ENCODE assay signal across 8 mouse cellular contexts in the genomic region with DNA sequence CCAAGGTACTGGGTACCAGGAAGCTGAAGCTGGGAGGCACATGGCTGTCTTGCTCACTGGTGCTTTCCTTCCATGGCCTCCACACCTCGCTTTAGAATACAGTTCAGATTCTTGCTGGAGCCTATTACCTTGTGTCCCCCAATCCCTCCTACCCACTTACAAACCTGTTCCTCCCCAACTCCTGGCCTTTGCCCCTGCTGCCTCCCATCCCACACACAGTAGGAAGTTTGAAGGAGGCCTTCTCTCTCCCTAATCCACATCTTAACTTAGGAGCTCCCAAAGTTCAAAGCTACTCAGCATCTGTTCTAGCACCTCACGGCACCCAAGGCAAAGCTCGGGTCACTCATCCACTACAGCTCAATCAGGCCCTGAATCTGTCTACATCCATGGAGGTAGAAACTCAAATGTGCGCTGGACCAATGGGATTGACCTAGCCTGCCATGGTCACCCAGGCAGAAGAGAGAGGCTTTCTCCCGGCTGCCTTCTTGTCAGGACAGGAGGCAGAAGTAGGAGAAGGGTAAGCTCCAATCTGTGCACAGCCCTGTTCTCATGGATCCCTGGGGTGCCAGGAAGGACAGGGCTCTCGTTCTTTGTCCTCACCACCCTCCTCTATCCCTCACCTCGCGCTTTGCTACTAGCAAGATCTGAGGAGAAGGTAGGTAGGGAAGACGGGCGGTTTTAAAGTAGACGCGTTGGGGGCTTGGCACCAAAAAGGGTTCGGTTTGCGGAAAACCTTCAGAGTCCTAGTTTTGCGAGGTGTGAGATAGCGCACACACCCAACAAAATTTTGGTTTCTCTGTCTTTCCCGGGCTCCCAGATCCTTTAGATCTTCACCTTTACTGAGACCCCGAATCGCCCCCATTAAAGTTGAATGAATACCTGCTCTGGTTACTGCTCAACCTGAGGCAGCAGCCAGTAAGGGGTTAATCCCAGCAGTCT. TPM values are rescaled to one million over a fixed set of nuclear protein-coding genes. Genes with fewer than 3 reads are reported as not detected.
A peak's percentile ranks its signal among the peaks of the same experiment; 100 is the strongest.
DNase-seq lines count a peak whose midpoint lies in the region; ATAC-seq lines count a peak whose summit lies in the region.

No protein-coding gene starts in this region.

- peak overlapping the region; percentile 66 for H3K4me3 ChIP-seq in intestine, embryonic 16.5 days (ENCODE audit: low read length)
- H3K4me3 ChIP-seq in midbrain, embryonic 15.5 days = peak overlapping the region; percentile 53

- intact Hi-C loops in left cerebral cortex, postnatal 25 days (cut with DNase I) = no loop called here

- 8% methylated on average over 19 of the region's 19 CpGs for WGBS in intestine, embryonic 16.5 days
- WGBS in midbrain, embryonic 15.5 days = 8% methylated on average over 19 of the region's 19 CpGs

- H3K9ac ChIP-seq in intestine, embryonic 16.5 days (ENCODE audit: low read depth, low read length) = peak overlapping the region; percentile 81
- peak overlapping the region; percentile 65 for H3K9ac ChIP-seq in midbrain, embryonic 15.5 days

- ATAC-seq in erythroblast, adult 5-6 weeks (replicated peaks; ENCODE audit: low FRiP score, poor library complexity, severe bottlenecking) = 0 out of 2 replicates have a peak, but pooled peaks have one; percentile 5
- ATAC-seq in intestine, embryonic 16.5 days = peak; percentile 43
- ATAC-seq in midbrain, embryonic 15.5 days (replicated peaks) = peak; percentile 63

- H3K4me1 ChIP-seq in intestine, embryonic 16.5 days (ENCODE audit: control insufficient read depth, insufficient read depth, low read length) = peaks cover 11% of the 10 kb centered on the region
- peaks cover 25% of the 10 kb centered on the region for H3K4me1 ChIP-seq in midbrain, embryonic 15.5 days

- H3K9me3 ChIP-seq in intestine, embryonic 16.5 days (ENCODE audit: control insufficient read depth, low read length) = no peaks in the 10 kb centered on the region
- no peaks in the 10 kb centered on the region for H3K9me3 ChIP-seq in midbrain, embryonic 15.5 days

- H3K27me3 ChIP-seq in intestine, embryonic 16.5 days (replicated peaks; ENCODE audit: control insufficient read depth, insufficient read depth, low read length) = no peaks in the 10 kb centered on the region
- no peaks in the 10 kb centered on the region for H3K27me3 ChIP-seq in midbrain, embryonic 15.5 days (replicated peaks)

- peak; percentile 27 for DNase-seq in kidney, adult 11 months
- DNase-seq in kidney, postnatal 25 days = no peak
- DNase-seq in NIH3T3 (ENCODE audit: low read depth) = peak; percentile 32
- DNase-seq in right cerebral cortex, postnatal 14 days = no peak
- DNase-seq in left cerebral cortex, postnatal 25 days (ENCODE audit: low spot score in 2 of 2) = no peak

- peaks cover 3% of the 10 kb centered on the region; the same call in 1 of the 2 replicates for H3K36me3 ChIP-seq in intestine, embryonic 16.5 days (ENCODE audit: control insufficient read depth, insufficient read depth, low read length)
- peaks cover 9% of the 10 kb centered on the region; the same call in 1 of the 2 replicates for H3K36me3 ChIP-seq in midbrain, embryonic 15.5 days (replicated peaks)

- peak overlapping the region; percentile 78 for H3K4me2 ChIP-seq in intestine, embryonic 16.5 days (ENCODE audit: low read depth, low read length)
- peak overlapping the region; percentile 83 for H3K4me2 ChIP-seq in midbrain, embryonic 15.5 days

- peak overlapping the region; percentile 93 for H3K27ac ChIP-seq in intestine, embryonic 16.5 days (ENCODE audit: low read length)
- H3K27ac ChIP-seq in midbrain, embryonic 15.5 days = peak overlapping the region; percentile 89

RNA-seq across cellular contexts. Expression of a gene that starts 0.6 kb away (rescaled TPM):
- 0.84 and 1.3 TPM in 2 replicates for total RNA-seq in erythroblast, adult 5-6 weeks (2015; ENCODE audit: low replicate concordance)
- 1.8 TPM in 1 of 2 replicates, not detected in the other for total RNA-seq in erythroblast, adult 5-6 weeks (2017; ENCODE audit: low replicate concordance)
- 8.6 TPM in 2 replicates for polyA plus RNA-seq in intestine, embryonic 16.5 days (2015; fragmentation: Nextera tagmentation; extraction: Ambion mirVana)
- polyA plus RNA-seq in midbrain, embryonic 15.5 days (2015; fragmentation: Nextera tagmentation; extraction: Ambion mirVana) = 9.9 and 10.5 TPM in 2 replicates
- total RNA-seq in left cerebral cortex, postnatal 25 days (2021) = 10 to 100 TPM in 1 of 2 experiments, 1 to 10 TPM in 1; 8.8 to 10.6 TPM

RNA-seq across cellular contexts. Expression of a gene that starts 10.7 kb away (rescaled TPM):
- 28.2 and 55.5 TPM in 2 replicates for total RNA-seq in erythroblast, adult 5-6 weeks (2015; ENCODE audit: low replicate concordance)
- total RNA-seq in erythroblast, adult 5-6 weeks (2017; ENCODE audit: low replicate concordance) = 4.3 and 25.0 TPM in 2 replicates
- polyA plus RNA-seq in intestine, embryonic 16.5 days (2015; fragmentation: Nextera tagmentation; extraction: Ambion mirVana) = 111 and 120 TPM in 2 replicates
- polyA plus RNA-seq in midbrain, embryonic 15.5 days (2015; fragmentation: Nextera tagmentation; extraction: Ambion mirVana) = 196 and 201 TPM in 2 replicates
- 10 to 100 TPM; 85.5 to 86.4 TPM for total RNA-seq in left cerebral cortex, postnatal 25 days (2021)

RNA-seq across cellular contexts. Expression of a gene that starts 17.0 kb away (rescaled TPM):
- total RNA-seq in erythroblast, adult 5-6 weeks (2015; ENCODE audit: low replicate concordance) = 12.3 and 15.3 TPM in 2 replicates
- total RNA-seq in erythroblast, adult 5-6 weeks (2017; ENCODE audit: low replicate concordance) = 9.2 and 21.7 TPM in 2 replicates
- polyA plus RNA-seq in intestine, embryonic 16.5 days (2015; fragmentation: Nextera tagmentation; extraction: Ambion mirVana) = 45.4 and 52.7 TPM in 2 replicates
- 102 and 109 TPM in 2 replicates for polyA plus RNA-seq in midbrain, embryonic 15.5 days (2015; fragmentation: Nextera tagmentation; extraction: Ambion mirVana)
- total RNA-seq in left cerebral cortex, postnatal 25 days (2021) = 100 to 1,000 TPM; 107 to 142 TPM

Comparison
In these comparisons a context has a peak if more than half of its experiments do, and no peak if none do; other contexts are left out.
1. DNase-seq: peak in kidney, adult 11 months (single experiment) and NIH3T3 (single experiment); none in kidney, postnatal 25 days (0 of 2), right cerebral cortex, postnatal 14 days (single experiment) and left cerebral cortex, postnatal 25 days (0 of 2).
2. ATAC-seq: peak in every context shown above with its lines; median percentile 63 in midbrain, embryonic 15.5 days; 43 in intestine, embryonic 16.5 days; 5 in erythroblast, adult 5-6 weeks.
3. RNA of a gene that starts 17.0 kb away (total RNA-seq): 107 to 142 TPM in left cerebral cortex, postnatal 25 days; 9.2 to 21.7 TPM in erythroblast, adult 5-6 weeks; every median in the first group is over 4 times any median in the second.